Mouse (Mus musculus): ENCODE data around the gene Glo1. TPM values are rescaled to one million over a fixed set of nuclear protein-coding genes. Genes with fewer than 3 reads are reported as not detected.
"Not testable (repeated sequence)": the region's sequence is repeated elsewhere in the genome, so short reads cannot be mapped to it uniquely, and the experiment has no call there.

Glo1 gene
- 157 and 160 TPM in 2 replicates for polyA plus RNA-seq (2015; fragmentation: Nextera tagmentation; extraction: Ambion mirVana)

DNA sequence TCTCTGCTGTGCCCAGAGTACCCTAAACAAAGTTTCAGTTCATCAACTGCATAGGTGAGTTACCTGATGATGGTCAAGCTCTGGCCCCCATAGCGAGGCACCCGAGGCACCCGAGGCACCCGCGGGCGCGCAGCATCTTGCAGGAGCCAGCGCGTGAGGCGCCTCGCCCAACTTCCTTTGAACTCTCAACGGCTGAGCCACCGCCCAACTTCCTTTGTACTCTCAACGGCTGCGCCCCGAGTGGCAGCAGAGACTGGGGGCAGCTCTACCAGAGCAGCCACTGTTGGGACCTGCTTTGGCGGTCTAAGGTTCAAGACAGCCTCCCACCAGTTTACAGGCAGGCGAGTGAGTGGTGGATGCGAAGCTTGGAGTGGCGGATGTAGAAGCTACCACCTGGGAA, at the start of gene Glo1:
TSS of gene Glo1 (minus strand) at position 153 of the 400 bp plus-strand sequence.
- H3K4me2 ChIP-seq; H3K4me3 ChIP-seq; H3K9ac ChIP-seq; H3K27me3 ChIP-seq; ATAC-seq (ENCODE audit: low read depth); H3K36me3 ChIP-seq; H3K9me3 ChIP-seq; H3K27ac ChIP-seq (replicated peaks); H3K4me1 ChIP-seq (replicated peaks): not testable (repeated sequence)
- no CpG with 5 or more reads among the region's 20 CpGs for WGBS

DNA sequence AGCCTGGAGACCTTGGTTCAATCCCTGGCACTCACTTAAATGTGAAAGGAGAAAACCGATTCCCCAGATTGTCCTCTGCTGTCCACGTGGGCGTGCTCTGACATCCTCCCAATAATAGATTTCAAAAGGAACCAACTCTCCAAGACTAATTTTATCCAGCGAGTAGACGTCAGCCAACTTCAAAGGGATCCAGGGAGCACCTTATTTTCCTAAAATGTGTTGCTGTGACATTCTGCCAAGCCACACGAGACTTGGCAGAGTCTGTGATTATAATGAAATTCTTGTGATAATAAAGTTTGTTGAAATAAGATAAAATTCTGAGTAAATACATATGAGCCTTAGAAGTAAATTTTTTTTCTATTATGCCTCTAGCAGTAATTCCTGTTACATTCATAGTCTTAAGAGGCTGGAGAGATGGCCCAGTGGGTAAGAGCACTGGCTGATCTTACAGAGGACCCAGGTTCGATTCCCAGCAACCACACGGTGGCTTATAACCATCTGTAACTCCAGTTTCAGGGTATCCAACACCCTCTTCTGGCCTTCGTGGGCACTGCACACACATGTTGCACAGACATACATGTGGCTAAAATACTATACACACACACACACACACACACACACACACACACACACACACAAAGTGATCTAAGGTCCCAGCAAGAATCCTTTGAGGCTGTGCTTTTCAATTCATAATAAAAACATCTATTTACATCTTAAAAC, 48.5 kb upstream of the Glo1 start:
- no peak overlapping the region for H3K27ac ChIP-seq (replicated peaks)
- H3K4me2 ChIP-seq = no peak overlapping the region
- H3K27me3 ChIP-seq = no peaks in the 10 kb centered on the region
- ATAC-seq (ENCODE audit: low read depth) = no peak
- whole genome bisulfite sequencing = 94% methylated on average over 9 of the region's 9 CpGs
- no peak overlapping the region for H3K9ac ChIP-seq
- no peaks in the 10 kb centered on the region for H3K36me3 ChIP-seq
- no peak overlapping the region for H3K4me3 ChIP-seq
- H3K4me1 ChIP-seq (replicated peaks) = peaks cover 15% of the 10 kb centered on the region; the same call in 1 of the 2 replicates
- no peaks in the 10 kb centered on the region; the same call in 1 of the 2 replicates for H3K9me3 ChIP-seq

DNA sequence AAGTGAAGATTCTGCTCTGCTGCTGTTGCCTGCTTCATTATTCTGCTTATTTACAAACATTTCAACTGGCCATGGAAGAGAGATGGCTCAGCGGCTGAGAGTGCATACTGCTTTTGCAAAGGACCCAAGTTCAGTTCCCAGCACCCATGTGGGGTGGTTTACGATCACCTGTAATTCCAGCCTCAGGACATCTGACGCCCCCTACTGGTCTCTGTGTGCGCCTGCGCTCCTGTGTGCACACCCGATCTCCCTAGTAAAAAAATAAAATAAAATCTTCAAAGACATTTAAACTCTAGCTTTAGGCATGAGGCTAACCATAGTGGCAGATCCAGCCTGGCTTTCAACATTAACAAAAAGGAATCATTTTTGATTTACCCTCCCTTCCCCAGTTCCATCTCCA, 46.4 kb upstream of the Glo1 start:
- Histone ChIP-seq H3K4me2 (no peak overlapping the region), H3K27ac (replicated peaks) (peak overlapping the region; percentile 39), H3K4me1 (replicated peaks) (peaks cover 15% of the 10 kb centered on the region; the same call in 1 of the 2 replicates), H3K36me3 (no peaks in the 10 kb centered on the region), H3K9ac (no peak overlapping the region), H3K4me3 (no peak overlapping the region), H3K9me3 (no peaks in the 10 kb centered on the region), H3K27me3 (no peaks in the 10 kb centered on the region)
- 93% methylated on average over 6 of the region's 6 CpGs for WGBS
- no peak for ATAC-seq (ENCODE audit: low read depth)

DNA sequence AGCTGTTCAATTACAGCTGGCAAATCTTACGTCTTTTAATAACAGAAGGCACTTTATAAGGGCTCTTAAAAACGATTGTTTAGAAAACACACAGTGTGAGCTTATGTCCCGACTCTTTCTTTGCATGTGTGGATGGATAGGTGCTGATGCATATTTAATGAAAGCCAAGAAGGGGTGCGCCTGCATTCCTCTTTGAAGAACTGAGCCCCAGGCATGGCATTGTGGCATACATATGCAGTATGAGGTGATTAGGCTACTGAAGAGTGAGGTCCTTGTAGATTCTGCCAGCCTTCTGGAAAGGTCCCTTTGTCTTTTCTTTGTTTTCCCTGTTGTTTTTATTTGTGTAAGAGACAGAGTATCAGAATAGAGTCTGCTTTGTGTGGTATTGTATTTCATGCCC, 45.9 kb upstream of the Glo1 start:
- Histone ChIP-seq H3K27ac (replicated peaks) (peak overlapping the region; percentile 39), H3K27me3 (no peaks in the 10 kb centered on the region), H3K4me2 (no peak overlapping the region), H3K4me1 (replicated peaks) (peaks cover 15% of the 10 kb centered on the region; the same call in 1 of the 2 replicates), H3K9ac (no peak overlapping the region), H3K9me3 (no peaks in the 10 kb centered on the region), H3K4me3 (no peak overlapping the region), H3K36me3 (no peaks in the 10 kb centered on the region)
- ATAC-seq (ENCODE audit: low read depth) = 0 out of 2 replicates have a peak, but pooled peaks have one; percentile 8
- 47% methylated on average over 4 of the region's 4 CpGs for WGBS

DNA sequence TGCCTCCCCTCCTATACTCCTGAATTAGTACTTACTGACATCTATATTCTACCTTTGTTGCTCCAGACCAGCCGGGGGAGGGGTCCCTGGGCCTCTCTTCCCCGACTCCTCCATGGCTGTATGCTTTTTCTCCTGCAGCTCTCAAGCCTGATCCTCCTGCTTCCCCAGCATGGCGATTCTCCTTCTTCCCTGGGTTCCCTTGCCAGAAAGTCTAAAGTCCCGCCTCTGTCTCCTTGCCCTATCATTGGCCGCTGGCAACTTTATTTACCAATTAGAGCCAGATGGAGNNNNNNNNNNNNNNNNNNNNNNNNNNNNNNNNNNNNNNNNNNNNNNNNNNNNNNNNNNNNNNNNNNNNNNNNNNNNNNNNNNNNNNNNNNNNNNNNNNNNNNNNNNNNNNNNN, 38.2 kb upstream of the Glo1 start:
- 78% methylated on average over 5 of the region's 5 CpGs for WGBS
- no peak for ATAC-seq (ENCODE audit: low read depth)

DNA sequence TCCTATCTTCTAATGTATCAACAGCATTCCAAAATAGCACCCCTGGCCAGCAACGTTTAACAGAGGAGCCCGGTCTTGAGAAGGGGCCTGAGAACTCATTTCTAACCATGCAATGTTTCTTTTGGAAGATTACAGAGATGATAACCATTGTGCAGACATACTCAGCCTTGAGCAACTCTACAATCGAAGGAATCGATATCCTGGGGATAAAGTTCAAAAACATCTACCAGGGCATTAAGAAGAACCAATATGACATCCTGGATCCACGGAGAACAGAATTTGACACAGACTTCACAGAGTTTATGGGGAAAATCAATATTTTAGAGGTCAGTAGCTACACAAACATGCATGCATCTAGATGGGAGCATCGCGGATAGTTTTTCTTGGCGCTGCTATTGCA, 36.5 kb upstream of the Glo1 start:
- Histone ChIP-seq H3K9ac (no peak overlapping the region), H3K4me3 (no peak overlapping the region), H3K4me1 (replicated peaks) (0 out of 2 replicates have a peak, but pooled peaks cover 4% of the 10 kb centered on the region), H3K27me3 (no peaks in the 10 kb centered on the region), H3K9me3 (0 out of 2 replicates have a peak, but pooled peaks cover 4% of the 10 kb centered on the region), H3K4me2 (no peak overlapping the region), H3K27ac (replicated peaks) (no peak overlapping the region), H3K36me3 (no peaks in the 10 kb centered on the region)
- no peak for ATAC-seq (ENCODE audit: low read depth)
- 94% methylated on average over 8 of the region's 8 CpGs for WGBS

More for the DNA sequence above, 38.2 kb upstream of the Glo1 start:
- Histone ChIP-seq H3K36me3 (no peaks in the 10 kb centered on the region), H3K4me2 (no peak overlapping the region), H3K9me3 (0 out of 2 replicates have a peak, but pooled peaks cover 4% of the 10 kb centered on the region), H3K9ac (no peak overlapping the region), H3K4me1 (replicated peaks) (no peaks in the 10 kb centered on the region), H3K27ac (replicated peaks) (no peak overlapping the region), H3K27me3 (no peaks in the 10 kb centered on the region), H3K4me3 (no peak overlapping the region)

DNA sequence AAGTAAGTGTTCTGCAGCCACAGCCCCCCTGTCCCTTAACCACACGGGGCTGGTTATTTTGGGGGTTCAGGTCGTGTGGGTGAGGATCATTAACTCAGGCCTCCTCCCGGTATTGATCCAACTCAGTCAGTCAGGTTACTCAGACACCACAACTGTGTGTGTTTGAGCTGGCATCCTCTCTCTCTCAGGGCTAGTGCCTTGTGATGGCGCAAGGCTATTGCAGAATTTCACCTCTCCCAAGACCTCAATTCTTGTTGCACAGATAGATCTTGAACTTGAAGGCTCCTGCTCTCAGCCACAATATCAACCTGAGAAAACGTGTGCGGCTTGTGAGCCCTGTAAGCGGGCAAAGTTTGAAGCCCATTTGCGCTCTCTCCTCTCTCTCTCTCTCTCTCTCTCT, 35.5 kb upstream of the Glo1 start:
- no peaks in the 10 kb centered on the region for H3K36me3 ChIP-seq

DNA sequence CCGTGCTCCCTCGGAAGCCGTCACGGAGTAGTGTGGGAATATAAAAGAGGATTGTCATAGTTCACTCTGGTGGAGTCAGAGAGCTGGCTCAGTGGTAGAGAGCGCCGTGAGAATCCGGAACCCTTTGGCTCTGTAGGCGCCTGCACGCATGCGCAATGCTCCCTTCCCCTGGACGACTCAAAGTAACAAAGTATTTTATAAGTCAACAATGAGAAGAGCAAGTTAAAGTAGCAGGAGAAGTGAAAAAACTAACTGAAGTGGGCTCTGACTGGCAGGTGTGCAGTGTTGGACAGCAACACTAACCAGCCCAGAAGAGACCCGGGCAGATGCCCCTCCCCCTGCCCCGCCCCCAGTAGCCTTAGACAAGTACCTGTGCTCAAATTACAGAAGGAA, 31.5 kb upstream of the Glo1 start:
- Histone ChIP-seq H3K27ac (replicated peaks) (peak overlapping the region; percentile 43), H3K4me1 (replicated peaks) (0 out of 2 replicates have a peak, but pooled peaks cover 4% of the 10 kb centered on the region), H3K9me3 (no peaks in the 10 kb centered on the region), H3K9ac (peak overlapping the region; percentile 51), H3K4me3 (peak overlapping the region; percentile 38), H3K27me3 (no peaks in the 10 kb centered on the region), H3K4me2 (peak overlapping the region; percentile 50), H3K36me3 (no peaks in the 10 kb centered on the region)
- ATAC-seq (ENCODE audit: low read depth) = peak; percentile 79
- 12% methylated on average over 13 of the region's 13 CpGs for WGBS

More for the DNA sequence above, 35.5 kb upstream of the Glo1 start:
- H3K4me1 ChIP-seq (replicated peaks) = 0 out of 2 replicates have a peak, but pooled peaks cover 4% of the 10 kb centered on the region
- ATAC-seq (ENCODE audit: low read depth) = no peak
- no peak overlapping the region for H3K4me3 ChIP-seq
- no peaks in the 10 kb centered on the region for H3K27me3 ChIP-seq
- no peak overlapping the region for H3K9ac ChIP-seq
- 76% methylated on average over 8 of the region's 8 CpGs for WGBS
- no peak overlapping the region for H3K4me2 ChIP-seq
- H3K27ac ChIP-seq (replicated peaks) = no peak overlapping the region
- 0 out of 2 replicates have a peak, but pooled peaks cover 4% of the 10 kb centered on the region for H3K9me3 ChIP-seq

DNA sequence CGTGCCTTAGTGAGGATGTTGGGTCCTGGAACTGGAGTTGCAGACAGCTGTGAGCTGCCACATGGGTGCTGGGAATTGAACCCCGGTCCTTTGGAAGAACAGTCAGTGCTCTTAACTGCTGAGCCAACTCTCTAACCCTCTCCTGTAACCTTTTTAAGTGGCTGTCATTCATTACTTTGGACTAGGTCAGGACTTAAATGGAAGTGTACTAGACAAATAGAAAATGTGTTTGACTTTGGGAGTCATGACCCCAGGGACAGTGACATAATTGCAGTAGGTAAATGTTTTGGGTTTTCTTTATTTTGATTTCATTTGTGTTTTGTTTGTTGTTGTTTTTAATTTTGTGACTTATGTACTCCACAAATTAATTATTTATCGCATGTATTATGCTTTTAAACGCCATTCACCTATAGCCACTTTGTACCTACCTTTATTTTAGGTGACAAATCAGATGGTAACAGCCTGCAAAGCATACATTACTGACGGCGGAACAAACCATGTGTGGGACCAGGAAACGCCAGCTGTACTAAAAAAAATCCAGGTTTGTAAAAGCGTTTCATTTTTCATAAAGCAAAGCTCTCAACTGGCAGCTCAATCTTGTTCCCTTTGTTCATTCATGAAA, 31.0 kb upstream of the Glo1 start:
- no peak for ATAC-seq (ENCODE audit: low read depth)
- WGBS = 52% methylated on average over 8 of the region's 8 CpGs
- Histone ChIP-seq H3K27me3 (no peaks in the 10 kb centered on the region), H3K27ac (replicated peaks) (peak overlapping the region; percentile 43; the same call in 1 of the 2 replicates), H3K4me3 (peak overlapping the region; percentile 38), H3K4me1 (replicated peaks) (0 out of 2 replicates have a peak, but pooled peaks cover 4% of the 10 kb centered on the region), H3K36me3 (no peaks in the 10 kb centered on the region), H3K4me2 (peak overlapping the region; percentile 50), H3K9ac (peak overlapping the region; percentile 51), H3K9me3 (no peaks in the 10 kb centered on the region)

DNA sequence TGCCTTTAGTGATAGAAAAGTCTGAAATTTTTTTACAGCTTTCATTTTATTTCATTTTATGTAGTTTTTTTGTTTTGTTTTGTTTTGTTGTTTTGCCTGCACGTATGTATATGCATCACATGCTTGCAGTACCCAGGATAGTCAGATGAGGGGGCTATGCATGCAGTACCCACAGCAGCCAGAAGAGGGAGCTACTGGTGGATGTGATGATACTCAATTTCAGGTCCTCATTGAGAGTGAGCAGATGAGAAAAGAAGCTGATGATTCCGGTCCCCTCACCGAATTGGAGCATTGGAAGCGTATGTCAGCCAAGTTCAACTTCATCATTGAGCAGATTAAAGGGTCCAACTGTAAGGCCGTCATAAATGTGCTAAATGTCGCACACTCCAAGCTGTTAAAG, 26.3 kb upstream of the Glo1 start:
- no peak overlapping the region for H3K27ac ChIP-seq (replicated peaks)
- no peaks in the 10 kb centered on the region for H3K27me3 ChIP-seq
- no peak overlapping the region for H3K9ac ChIP-seq
- no peak for ATAC-seq (ENCODE audit: low read depth)
- 94% methylated on average over 6 of the region's 6 CpGs for WGBS
- no peak overlapping the region for H3K4me3 ChIP-seq
- H3K4me2 ChIP-seq = no peak overlapping the region
- no peaks in the 10 kb centered on the region for H3K9me3 ChIP-seq
- H3K36me3 ChIP-seq = no peaks in the 10 kb centered on the region
- H3K4me1 ChIP-seq (replicated peaks) = no peaks in the 10 kb centered on the region

DNA sequence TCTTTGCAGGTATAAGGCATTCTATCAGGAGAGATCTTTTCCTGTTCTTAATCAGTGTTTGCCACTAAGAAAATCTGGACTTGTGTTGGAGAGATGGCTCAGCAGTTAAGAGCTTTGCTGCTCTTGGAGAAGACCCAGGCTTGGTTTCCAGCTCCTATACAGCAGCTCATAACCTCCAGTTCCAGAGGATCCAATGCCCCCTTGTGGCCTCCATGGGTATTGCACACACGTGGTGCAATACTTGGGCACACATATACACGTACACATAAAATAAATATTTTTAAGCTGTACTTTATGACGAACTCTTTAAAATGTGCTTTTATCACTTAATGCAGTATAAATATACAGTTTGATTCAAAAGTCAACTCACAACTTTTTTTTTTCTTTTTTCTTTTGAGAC, 22.1 kb upstream of the Glo1 start:
- no peak overlapping the region for H3K27ac ChIP-seq (replicated peaks)
- ATAC-seq (ENCODE audit: low read depth) = no peak
- no peaks in the 10 kb centered on the region for H3K27me3 ChIP-seq
- no peaks in the 10 kb centered on the region for H3K36me3 ChIP-seq
- H3K9ac ChIP-seq = no peak overlapping the region
- no peaks in the 10 kb centered on the region for H3K9me3 ChIP-seq
- H3K4me2 ChIP-seq = no peak overlapping the region
- WGBS = 91% methylated on average over 3 of the region's 3 CpGs
- H3K4me3 ChIP-seq = no peak overlapping the region
- H3K4me1 ChIP-seq (replicated peaks) = no peaks in the 10 kb centered on the region

DNA sequence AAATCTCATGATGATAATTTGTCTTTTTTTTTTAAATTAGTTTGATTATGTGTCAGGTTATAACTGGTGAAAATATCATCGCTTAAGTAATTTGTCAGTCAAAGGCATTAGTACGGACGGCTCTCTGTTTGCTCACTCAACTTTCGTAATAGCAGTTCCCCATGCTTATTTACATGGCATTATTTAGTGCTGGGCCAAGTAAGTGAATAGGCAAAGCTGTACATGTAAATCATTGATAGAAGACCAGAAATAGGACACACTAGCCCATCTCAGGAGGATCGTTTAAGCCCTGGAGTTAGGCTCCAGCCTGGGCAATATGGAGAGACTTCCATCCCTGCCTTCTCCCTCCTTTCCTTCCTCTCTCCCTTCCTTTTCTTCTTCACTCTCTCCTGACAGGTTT, 14.2 kb upstream of the Glo1 start:
- Histone ChIP-seq H3K27ac (replicated peaks) (no peak overlapping the region), H3K9me3 (no peaks in the 10 kb centered on the region), H3K27me3 (no peaks in the 10 kb centered on the region), H3K4me2 (no peak overlapping the region), H3K4me3 (no peak overlapping the region), H3K9ac (no peak overlapping the region), H3K4me1 (replicated peaks) (no peaks in the 10 kb centered on the region; the same call in 1 of the 2 replicates), H3K36me3 (no peaks in the 10 kb centered on the region)
- WGBS = 94% methylated on average over 5 of the region's 5 CpGs
- no peak for ATAC-seq (ENCODE audit: low read depth)

All from neural tube, embryonic 13.5 days (tissue).